Mouse (Mus musculus) liver, postnatal 0 days (tissue): ENCODE data around the gene Rundc3a. TPM values are rescaled to one million over a fixed set of nuclear protein-coding genes. Genes with fewer than 3 reads are reported as not detected.
"Not testable (repeated sequence)": the region's sequence is repeated elsewhere in the genome, so short reads cannot be mapped to it uniquely, and the experiment has no call there.

Source experiments
- ATAC-seq: fragments of 200-750 bp; cut with Nextera tagmentation; 2 replicates; pipeline ENCODE4 v1.8.0; 2017; ENCODE audit warnings: mild to moderate bottlenecking, moderate library complexity
- DNase-seq: peaks from one replicate; pipeline ENCODE4 v3.0.0-alpha.2; 2016
- H3K27ac ChIP-seq: fragments of 300-500 bp; sonication (generic); 2 replicates; pipeline ENCODE4 v1.5.1; 2014; ENCODE audit warnings: antibody characterized with exemption, moderate library complexity, mild to moderate bottlenecking, low read depth
- H3K27me3 ChIP-seq: fragments of 300-500 bp; sonication (generic); 2 replicates; pipeline ENCODE4 v1.6.1; 2014; ENCODE audit warnings: low read length, control low read depth, mixed read lengths; ENCODE audit not compliant: insufficient read depth
- H3K36me3 ChIP-seq: fragments of 300-500 bp; sonication (generic); replicated peaks from 2 replicates; pipeline ENCODE4 v1.6.1; 2014; ENCODE audit warnings: mild to moderate bottlenecking, control low read depth, low read length, moderate library complexity, mixed read lengths; ENCODE audit not compliant: insufficient read depth
- H3K4me1 ChIP-seq: fragments of 300-500 bp; sonication (generic); 2 replicates; pipeline ENCODE4 v1.6.1; 2014; ENCODE audit warnings: antibody characterized with exemption, mild to moderate bottlenecking, control low read depth; ENCODE audit not compliant: insufficient read depth
- H3K4me2 ChIP-seq: fragments of 300-500 bp; sonication (generic); 2 replicates; pipeline ENCODE4 v1.6.1; 2014; ENCODE audit warnings: low read depth, mild to moderate bottlenecking, low read length, moderate library complexity, mixed read lengths
- H3K4me3 ChIP-seq: fragments of 300-500 bp; sonication (generic); 2 replicates; pipeline ENCODE4 v1.5.1; 2014; ENCODE audit warnings: low read depth, low read length
- H3K9ac ChIP-seq: fragments of 300-500 bp; sonication (generic); replicated peaks from 2 replicates; pipeline ENCODE4 v1.6.1; 2014; ENCODE audit warnings: mild to moderate bottlenecking, moderate library complexity
- H3K9me3 ChIP-seq: fragments of 300-500 bp; sonication (generic); 2 replicates; pipeline ENCODE4 v1.6.1; 2016; ENCODE audit warnings: mild to moderate bottlenecking, control low read depth, low read length, mixed read lengths
- CTCF ChIP-seq: sonication (generic); IDR thresholded peaks from 2 replicates; pipeline ENCODE4 v1.5.1; 2016; ENCODE audit warnings: antibody characterized with exemption, low read depth
- EP300 ChIP-seq: IDR thresholded peaks from 2 replicates; pipeline ENCODE4 v1.6.1; 2016; ENCODE audit warnings: antibody characterized with exemption, low read depth, mild to moderate bottlenecking
- WGBS: fragments of 180-500 bp; shearing (Covaris S2); extraction: QIAGEN DNeasy Blood & Tissue Kit; methylation state at CpG from one replicate; pipeline ENCODE4 v1.1.7; 2014; ENCODE audit not compliant: insufficient replicate concordance; 5-methylcytosine and 5-hydroxymethylcytosine counted together
- polyA plus RNA-seq: library from polyadenylated mRNA; unstranded; fragments of >200 nt; fragmentation: Nextera tagmentation; extraction: Ambion mirVana; gene quantifications from 2 replicates; pipeline ENCODE4 v1.2.1, GENCODE M21; 2015

Gene Rundc3a
- polyA plus RNA-seq, 1 experiment from 2014 or later = 1.8 TPM

DNA sequence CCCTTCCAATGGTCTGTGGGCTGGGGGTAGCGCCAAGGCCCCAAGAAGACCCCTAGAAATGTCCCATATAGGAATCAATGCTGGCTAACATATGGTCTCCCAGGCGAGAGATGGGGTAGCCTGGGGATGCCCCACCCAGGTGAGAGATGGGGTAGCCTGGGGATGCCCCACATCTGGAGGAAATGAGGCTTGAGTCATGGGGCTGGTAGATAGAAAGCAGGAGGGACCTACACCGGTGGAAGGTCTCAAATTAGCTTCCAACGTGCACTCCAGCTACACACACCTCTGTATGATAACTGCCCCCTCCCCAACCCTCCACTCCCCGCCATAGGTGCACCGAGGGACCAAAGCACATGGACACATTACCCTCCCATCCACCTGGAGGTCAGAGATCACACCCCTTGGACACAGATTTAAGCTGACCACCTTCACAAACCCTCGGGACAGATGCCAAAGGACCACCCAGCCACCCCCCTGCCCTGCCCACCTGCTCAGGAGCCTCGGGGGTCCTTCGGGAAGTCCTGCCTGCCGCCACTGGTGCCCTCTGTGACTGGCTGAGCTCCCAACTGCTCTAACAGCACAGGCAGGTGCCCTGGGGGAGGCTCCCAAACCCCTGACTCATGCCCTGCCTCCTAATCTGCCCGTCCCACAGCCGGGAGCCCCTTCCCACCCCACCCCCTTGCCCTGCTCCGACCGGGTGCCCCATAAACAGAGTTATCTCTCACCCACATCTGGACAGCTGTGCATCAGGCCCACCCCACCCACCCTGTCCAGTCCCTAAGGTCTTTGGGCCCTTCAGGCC lies 28.4 kb upstream of the Rundc3a start:
- peak overlapping the region; percentile 61 for H3K4me2 ChIP-seq
- DNase-seq = peak; percentile 88
- H3K27ac ChIP-seq = peak overlapping the region; percentile 95
- H3K9ac ChIP-seq = peak overlapping the region; percentile 93
- H3K4me1 ChIP-seq = peaks cover 29% of the 10 kb centered on the region
- peak; percentile 85 for ATAC-seq
- WGBS = 47% methylated on average over 14 of the region's 14 CpGs
- peak; percentile 98 for TF ChIP-seq EP300
- no peak for TF ChIP-seq CTCF
- H3K36me3 ChIP-seq = peaks cover 31% of the 10 kb centered on the region
- H3K4me3 ChIP-seq = peak overlapping the region; percentile 66
- H3K9me3 ChIP-seq = no peaks in the 10 kb centered on the region
- no peaks in the 10 kb centered on the region for H3K27me3 ChIP-seq

DNA sequence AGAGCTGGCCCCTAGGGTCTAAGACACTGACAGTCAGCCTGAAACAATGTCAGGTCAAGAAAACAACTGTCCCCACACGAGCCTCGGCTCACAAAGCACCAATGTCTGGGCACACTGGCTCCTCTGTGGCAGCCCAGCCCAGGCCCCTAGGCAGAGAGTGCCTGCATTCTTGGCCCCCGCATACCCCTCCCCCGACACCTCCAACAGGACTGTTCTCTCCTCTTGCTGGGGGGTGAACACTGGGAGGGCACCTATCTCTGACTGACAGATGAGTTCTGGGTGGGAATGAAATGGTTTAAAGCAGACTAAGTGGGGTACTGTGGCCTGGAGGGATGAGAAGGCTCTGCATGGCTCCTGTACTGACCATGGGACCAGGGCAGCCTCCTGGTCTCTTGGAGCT lies 27.5 kb upstream of the Rundc3a start:
- Histone ChIP-seq H3K9me3 (no peaks in the 10 kb centered on the region), H3K27me3 (peaks cover 3% of the 10 kb centered on the region; the same call in 1 of the 2 replicates), H3K9ac (peak overlapping the region; percentile 93), H3K27ac (peak overlapping the region; percentile 95), H3K4me3 (peak overlapping the region; percentile 66), H3K4me1 (peaks cover 34% of the 10 kb centered on the region), H3K4me2 (peak overlapping the region; percentile 61), H3K36me3 (peaks cover 22% of the 10 kb centered on the region)
- TF ChIP-seq EP300 (0 out of 2 replicates have a peak, but pooled peaks have one; percentile 15), CTCF (no peak)
- ATAC-seq = no peak
- WGBS = 61% methylated on average over 4 of the region's 4 CpGs
- peak; percentile 34 for DNase-seq

DNA sequence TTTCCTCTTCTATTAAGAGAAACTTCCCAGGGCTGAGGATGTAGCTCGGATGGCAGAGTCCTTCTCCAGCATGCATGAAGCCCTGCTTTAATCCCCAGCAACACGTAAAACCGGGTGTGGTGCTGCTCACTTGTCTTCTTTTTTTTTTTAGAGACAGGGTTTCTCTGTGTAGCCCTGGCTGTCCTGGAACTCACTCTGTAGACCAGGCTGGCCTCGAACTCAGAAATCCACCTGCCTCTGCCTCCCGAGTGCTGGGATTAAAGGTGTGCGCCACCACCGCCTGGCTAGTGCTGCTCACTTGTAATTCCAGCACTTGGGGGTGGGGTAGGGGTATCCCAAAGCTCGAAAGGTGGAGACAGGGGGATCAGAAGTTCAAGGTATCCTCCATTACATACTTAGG lies 27.1 kb upstream of the Rundc3a start, which contains the start of gene Slc4a1:
Slc4a1 (minus strand) TSS at position 101 of the 400 bp plus-strand sequence.
- H3K9ac ChIP-seq = peak within 1 kb of the TSS; percentile 93
- not testable (repeated sequence) for ATAC-seq, DNase-seq, H3K9me3 ChIP-seq, H3K27me3 ChIP-seq
- H3K4me2 ChIP-seq = peak within 1 kb of the TSS; percentile 61
- peaks cover 18% of the 10 kb centered on the region for H3K36me3 ChIP-seq
- WGBS = 80% methylated on average over 8 of the region's 8 CpGs
- H3K4me1 ChIP-seq = peaks cover 34% of the 10 kb centered on the region
- H3K4me3 ChIP-seq = peak within 1 kb of the TSS; percentile 66
- peak within 1 kb of the TSS; percentile 95 for H3K27ac ChIP-seq

DNA sequence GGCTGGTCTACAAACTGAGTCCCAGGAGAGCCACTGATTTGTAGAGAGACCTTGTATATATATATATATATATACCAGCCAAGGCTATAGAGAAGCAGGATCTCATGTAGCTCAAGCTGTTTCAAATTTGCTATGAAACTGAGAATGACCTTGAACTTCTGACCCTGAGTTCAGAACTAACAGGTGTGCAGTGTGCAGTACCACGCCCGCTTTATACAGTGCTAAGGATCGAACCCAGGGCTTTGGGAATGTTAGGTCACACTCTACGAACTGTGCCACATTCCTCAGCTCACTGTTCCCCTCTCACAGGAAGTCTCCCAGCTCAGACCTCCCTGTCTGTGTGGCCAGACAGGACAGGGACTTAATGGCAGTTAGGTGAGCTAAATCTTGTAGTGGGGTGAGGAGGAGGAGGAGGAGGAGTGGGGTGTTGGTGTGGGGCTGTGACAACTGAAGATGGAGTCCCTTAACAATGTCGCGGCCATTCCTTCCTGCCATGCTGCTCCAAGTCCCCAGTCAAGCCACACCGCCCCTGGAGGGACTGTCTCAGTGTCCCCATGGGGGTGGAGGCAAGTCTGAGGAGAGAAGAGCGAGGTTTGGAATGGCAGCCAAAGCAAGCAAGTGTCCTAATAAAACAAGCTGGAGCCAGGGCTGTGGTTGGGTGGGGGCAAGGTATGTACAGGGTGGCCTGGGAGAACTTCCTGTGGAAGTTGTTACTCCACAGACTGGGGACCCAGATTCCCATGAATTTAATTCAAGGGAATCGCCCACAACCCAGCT lies 25.5 kb upstream of the Rundc3a start:
- H3K4me2 ChIP-seq = no peak overlapping the region
- peak overlapping the region; percentile 43 for H3K9ac ChIP-seq

DNA sequence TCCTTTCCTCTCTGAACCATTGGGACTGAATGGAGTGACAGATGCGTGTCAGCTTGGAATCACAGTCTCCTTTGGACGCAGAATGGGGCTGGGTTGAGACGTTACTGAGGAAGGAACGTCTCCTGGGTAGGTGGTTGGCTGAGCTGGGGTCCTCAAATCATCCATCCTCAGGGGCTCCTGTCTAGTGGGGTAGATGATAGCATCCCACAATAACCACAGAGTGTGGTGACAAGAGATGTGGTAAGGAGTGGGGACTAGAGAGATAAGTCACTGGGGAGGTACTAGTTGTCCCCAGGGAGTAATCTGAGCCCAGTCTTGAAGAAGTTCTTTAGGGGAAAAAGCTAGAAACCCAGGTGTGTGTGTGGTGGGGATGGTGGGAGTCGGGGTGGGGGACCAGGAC lies 24.9 kb upstream of the Rundc3a start:
- peak overlapping the region; percentile 35; the same call in 1 of the 2 replicates for H3K4me2 ChIP-seq

More for the DNA sequence above, 25.5 kb upstream of the Rundc3a start:
- peaks cover 3% of the 10 kb centered on the region for H3K27me3 ChIP-seq
- WGBS = 73% methylated on average over 9 of the region's 9 CpGs
- H3K4me3 ChIP-seq = no peak overlapping the region
- no peak for TF ChIP-seq EP300
- TF ChIP-seq CTCF = no peak
- H3K9me3 ChIP-seq = no peaks in the 10 kb centered on the region
- peaks cover 3% of the 10 kb centered on the region; the same call in 1 of the 2 replicates for H3K36me3 ChIP-seq
- H3K4me1 ChIP-seq = peaks cover 40% of the 10 kb centered on the region
- DNase-seq (no peak), ATAC-seq (no peak)
- peak overlapping the region; percentile 55 for H3K27ac ChIP-seq

DNA sequence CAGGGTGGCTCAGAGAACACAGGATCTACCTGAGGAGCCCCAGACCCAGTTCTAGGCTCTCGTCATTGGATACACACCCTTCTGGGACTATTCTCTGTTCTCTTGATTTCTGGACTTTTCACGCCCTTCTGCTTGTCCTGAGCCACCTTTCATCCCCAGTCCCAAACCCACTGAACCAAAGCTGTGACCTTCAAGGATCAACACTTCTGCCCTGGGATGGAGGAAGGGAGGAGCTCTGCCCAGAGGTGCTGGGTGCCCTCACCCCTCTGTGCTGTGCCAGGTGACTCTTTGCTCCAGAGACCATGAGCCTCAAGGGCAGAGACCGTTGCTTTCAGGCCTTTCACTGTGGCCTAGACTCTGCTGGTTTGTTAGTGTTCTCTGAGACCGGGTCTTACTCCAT lies 23.9 kb upstream of the Rundc3a start:
- TF ChIP-seq CTCF (no peak), EP300 (no peak)
- Histone ChIP-seq H3K4me3 (no peak overlapping the region), H3K4me2 (no peak overlapping the region), H3K27ac (peak overlapping the region; percentile 55), H3K36me3 (no peaks in the 10 kb centered on the region), H3K9me3 (no peaks in the 10 kb centered on the region), H3K27me3 (peaks cover 6% of the 10 kb centered on the region), H3K4me1 (peaks cover 41% of the 10 kb centered on the region), H3K9ac (peak overlapping the region; percentile 43)
- ATAC-seq (no peak), DNase-seq (no peak)
- WGBS = 74% methylated on average over 4 of the region's 4 CpGs

More for the DNA sequence above, 24.9 kb upstream of the Rundc3a start:
- Histone ChIP-seq H3K27me3 (peaks cover 6% of the 10 kb centered on the region), H3K27ac (peak overlapping the region; percentile 55), H3K36me3 (no peaks in the 10 kb centered on the region), H3K9ac (peak overlapping the region; percentile 43), H3K4me1 (peaks cover 41% of the 10 kb centered on the region), H3K9me3 (no peaks in the 10 kb centered on the region), H3K4me3 (no peak overlapping the region)
- peak; percentile 14 for DNase-seq
- TF ChIP-seq EP300 (peak; percentile 87), CTCF (no peak)
- WGBS = 52% methylated on average over 5 of the region's 5 CpGs
- no peak for ATAC-seq
